Mouse (Mus musculus): ENCODE results near the gene Tep1. TPM values are rescaled to one million over a fixed set of nuclear protein-coding genes. Genes with fewer than 3 reads are reported as not detected.
A peak's percentile ranks its signal among the peaks of the same experiment; 100 is the strongest.
"Not testable (repeated sequence)": the region's sequence is repeated elsewhere in the genome, so short reads cannot be mapped to it uniquely, and the experiment has no call there.

The Tep1 gene
- total and polyA plus RNA-seq, 2 experiments from 2014 or later = 1.2 to 2.4 TPM

- DNase-seq (no peak), ATAC-seq (no peak)
- Histone ChIP-seq H3K4me1 (ENCODE audit: insufficient read depth) (0 out of 2 replicates have a peak, but pooled peaks cover 5% of the 10 kb centered on the region), H3K4me2 (ENCODE audit: low read depth) (no peak overlapping the region), H3K36me3 (ENCODE audit: insufficient read depth) (no peaks in the 10 kb centered on the region), H3K9ac (no peak overlapping the region), H3K4me3 (ENCODE audit: low read depth, low read length) (no peak overlapping the region), H3K27me3 (ENCODE audit: insufficient read depth, low read length) (no peaks in the 10 kb centered on the region), H3K9me3 (ENCODE audit: low read length) (no peaks in the 10 kb centered on the region), H3K27ac (ENCODE audit: low read depth, low read length) (no peak overlapping the region)
- TF ChIP-seq CTCF (IDR thresholded peaks at IDR 0.05; ENCODE audit: low read depth) = no peak
- WGBS = 80% methylated on average over 4 of the region's 4 CpGs
These were observed 2.1 kb downstream of the Tep1 start for GRCm38 (mm10) chr14:50868211-50868610.

DNA sequence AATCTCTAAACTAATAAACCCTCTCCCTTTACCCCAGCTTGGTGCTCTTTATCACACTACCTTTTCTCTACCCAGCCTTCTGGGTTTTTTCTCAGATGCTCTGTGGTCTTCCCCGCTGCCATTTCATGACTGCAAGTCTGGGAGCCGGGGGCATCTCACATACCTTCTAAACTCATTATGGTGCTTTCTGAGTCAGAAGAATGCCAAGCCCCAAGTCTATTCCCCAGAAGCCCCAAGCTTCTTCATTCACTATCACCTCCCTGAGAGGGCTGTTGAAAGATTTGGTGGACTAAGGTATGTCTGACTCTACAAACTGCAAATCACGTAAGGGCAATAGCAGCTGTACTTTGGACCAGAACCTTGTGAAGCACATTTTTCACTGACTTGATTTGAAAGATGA, 3.4 kb downstream of the Tep1 start:
- no peaks in the 10 kb centered on the region for H3K9me3 ChIP-seq (ENCODE audit: low read length)
- no peak for TF ChIP-seq CTCF (IDR thresholded peaks at IDR 0.05; ENCODE audit: low read depth)
- no peaks in the 10 kb centered on the region for H3K27me3 ChIP-seq (ENCODE audit: insufficient read depth, low read length)
- ATAC-seq (no peak), DNase-seq (no peak)
- no peak overlapping the region for H3K27ac ChIP-seq (ENCODE audit: low read depth, low read length)
- no peak overlapping the region for H3K4me3 ChIP-seq (ENCODE audit: low read depth, low read length)
- H3K36me3 ChIP-seq (ENCODE audit: insufficient read depth) = no peaks in the 10 kb centered on the region
- H3K9ac ChIP-seq = no peak overlapping the region
- 96% methylated on average over 3 of the region's 3 CpGs for WGBS
- 0 out of 2 replicates have a peak, but pooled peaks cover 5% of the 10 kb centered on the region for H3K4me1 ChIP-seq (ENCODE audit: insufficient read depth)
- no peak overlapping the region for H3K4me2 ChIP-seq (ENCODE audit: low read depth)

- not testable (repeated sequence) for H3K4me2 ChIP-seq (ENCODE audit: low read depth); H3K4me3 ChIP-seq (ENCODE audit: low read depth, low read length); H3K9ac ChIP-seq; ATAC-seq; H3K27me3 ChIP-seq (ENCODE audit: insufficient read depth, low read length); H3K36me3 ChIP-seq (ENCODE audit: insufficient read depth); H3K27ac ChIP-seq (ENCODE audit: low read depth, low read length); H3K4me1 ChIP-seq (ENCODE audit: insufficient read depth); DNase-seq; H3K9me3 ChIP-seq (ENCODE audit: low read length)
These were observed 5.4 kb downstream of the Tep1 start for GRCm38 (mm10) chr14:50865005-50865404.

DNA sequence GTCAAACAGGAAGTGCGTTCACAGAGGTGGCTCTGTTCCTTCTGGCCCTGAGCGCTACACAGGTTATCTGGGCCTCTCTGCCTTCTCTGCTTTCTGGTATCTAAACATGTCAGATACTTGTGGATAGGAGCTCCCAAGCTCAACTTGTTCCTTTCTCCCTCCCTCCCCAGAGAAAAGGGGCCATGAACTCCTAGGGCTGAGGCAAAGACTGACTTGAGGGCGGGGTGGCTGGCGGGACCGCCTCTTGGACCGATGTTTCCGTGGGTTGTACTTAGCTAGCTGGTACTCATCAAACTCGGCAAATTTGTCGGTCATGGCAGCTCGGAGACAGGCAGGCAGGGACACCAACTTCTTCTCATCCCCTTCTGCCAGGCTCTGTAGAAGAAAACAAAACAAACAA, 7.7 kb downstream of the Tep1 start:
- WGBS = 92% methylated on average over 10 of the region's 10 CpGs
- DNase-seq (no peak), ATAC-seq (no peak)
- Histone ChIP-seq H3K9me3 (ENCODE audit: low read length) (no peaks in the 10 kb centered on the region), H3K36me3 (ENCODE audit: insufficient read depth) (no peaks in the 10 kb centered on the region), H3K4me2 (ENCODE audit: low read depth) (no peak overlapping the region), H3K27ac (ENCODE audit: low read depth, low read length) (no peak overlapping the region), H3K4me1 (ENCODE audit: insufficient read depth) (no peaks in the 10 kb centered on the region), H3K9ac (no peak overlapping the region), H3K27me3 (ENCODE audit: insufficient read depth, low read length) (no peaks in the 10 kb centered on the region), H3K4me3 (ENCODE audit: low read depth, low read length) (no peak overlapping the region)
- no peak for TF ChIP-seq CTCF (IDR thresholded peaks at IDR 0.05; ENCODE audit: low read depth)

DNA sequence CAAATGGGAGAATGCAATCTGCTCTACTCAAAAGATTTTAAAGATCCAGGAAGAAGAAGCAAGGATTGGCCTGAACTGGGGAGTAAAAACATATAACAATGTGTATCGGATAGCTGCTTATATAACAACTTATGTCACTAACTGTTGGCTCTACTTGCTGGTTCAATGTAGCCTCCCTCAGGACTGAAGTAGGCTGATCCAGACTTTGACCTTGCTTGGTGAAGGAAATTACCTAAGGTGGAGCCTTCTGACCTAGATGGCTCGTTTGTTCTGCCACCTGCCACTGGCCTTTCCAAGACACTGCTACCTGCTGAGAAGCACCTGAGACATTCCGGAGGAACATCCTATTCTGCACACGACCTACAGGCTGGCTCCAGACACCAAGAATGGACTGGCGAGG, 14.6 kb downstream of the Tep1 start:
- 86% methylated on average over 5 of the region's 5 CpGs for WGBS
- no peaks in the 10 kb centered on the region for H3K36me3 ChIP-seq (ENCODE audit: insufficient read depth)
- no peaks in the 10 kb centered on the region for H3K9me3 ChIP-seq (ENCODE audit: low read length)
- DNase-seq (no peak), ATAC-seq (no peak)
- no peak overlapping the region for H3K4me2 ChIP-seq (ENCODE audit: low read depth)
- H3K9ac ChIP-seq = no peak overlapping the region
- no peaks in the 10 kb centered on the region for H3K27me3 ChIP-seq (ENCODE audit: insufficient read depth, low read length)
- no peaks in the 10 kb centered on the region for H3K4me1 ChIP-seq (ENCODE audit: insufficient read depth)
- no peak overlapping the region for H3K4me3 ChIP-seq (ENCODE audit: low read depth, low read length)
- no peak for TF ChIP-seq CTCF (IDR thresholded peaks at IDR 0.05; ENCODE audit: low read depth)
- H3K27ac ChIP-seq (ENCODE audit: low read depth, low read length) = no peak overlapping the region

DNA sequence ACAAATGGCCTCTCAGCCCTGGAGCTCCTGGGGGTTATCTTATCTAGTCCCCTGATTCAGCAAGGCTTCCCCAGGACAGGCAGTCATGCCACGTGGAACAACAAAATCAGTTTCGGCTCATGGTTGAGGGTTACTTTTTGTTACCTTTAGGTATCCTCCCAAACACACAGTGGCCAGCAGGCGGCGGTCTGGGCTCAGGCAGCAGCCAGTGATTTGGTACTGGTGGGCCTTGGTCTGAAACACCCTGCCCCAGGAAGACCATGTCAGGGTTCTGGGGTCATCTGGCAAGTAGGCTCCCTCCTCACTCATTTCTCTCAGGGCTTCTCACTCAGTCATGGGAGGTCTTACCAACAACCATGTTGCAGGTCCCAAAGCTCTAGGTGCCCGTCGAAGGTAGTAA, 33.1 kb downstream of the Tep1 start:
- no peak overlapping the region for H3K9ac ChIP-seq
- no peak overlapping the region for H3K27ac ChIP-seq (ENCODE audit: low read depth, low read length)
- TF ChIP-seq CTCF (IDR thresholded peaks at IDR 0.05; ENCODE audit: low read depth) = peak; percentile 43; the same call in 1 of the 2 replicates
- DNase-seq (no peak), ATAC-seq (no peak)
- no peaks in the 10 kb centered on the region for H3K4me1 ChIP-seq (ENCODE audit: insufficient read depth)
- H3K4me2 ChIP-seq (ENCODE audit: low read depth) = no peak overlapping the region
- 69% methylated on average over 6 of the region's 6 CpGs for WGBS
- no peaks in the 10 kb centered on the region for H3K27me3 ChIP-seq (ENCODE audit: insufficient read depth, low read length)
- no peaks in the 10 kb centered on the region for H3K9me3 ChIP-seq (ENCODE audit: low read length)
- no peaks in the 10 kb centered on the region for H3K36me3 ChIP-seq (ENCODE audit: insufficient read depth)
- H3K4me3 ChIP-seq (ENCODE audit: low read depth, low read length) = no peak overlapping the region

DNA sequence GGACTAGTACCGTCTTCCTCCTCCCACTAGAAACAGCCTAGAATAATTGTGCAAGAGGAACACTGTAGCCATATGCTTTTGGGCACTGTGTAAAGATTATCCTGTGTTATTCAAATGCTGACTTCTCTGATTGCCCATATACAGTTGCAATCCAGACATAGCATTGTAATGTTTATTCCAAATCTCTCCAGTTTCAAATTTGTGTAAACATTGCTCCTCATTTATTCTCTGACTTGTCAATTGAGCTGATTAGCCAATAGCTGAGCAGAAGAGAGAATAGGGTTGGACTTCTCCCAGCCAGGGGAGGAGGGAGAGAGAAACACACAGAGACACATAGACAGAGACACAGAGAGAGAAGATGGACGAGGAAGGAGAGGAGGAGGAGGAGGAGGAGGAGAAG, 35.9 kb downstream of the Tep1 start:
- ATAC-seq = no peak
- no peak for TF ChIP-seq CTCF (IDR thresholded peaks at IDR 0.05; ENCODE audit: low read depth)
- Histone ChIP-seq H3K36me3 (ENCODE audit: insufficient read depth) (no peaks in the 10 kb centered on the region), H3K4me1 (ENCODE audit: insufficient read depth) (no peaks in the 10 kb centered on the region), H3K4me2 (ENCODE audit: low read depth) (no peak overlapping the region), H3K4me3 (ENCODE audit: low read depth, low read length) (no peak overlapping the region), H3K27ac (ENCODE audit: low read depth, low read length) (no peak overlapping the region), H3K27me3 (ENCODE audit: insufficient read depth, low read length) (no peaks in the 10 kb centered on the region), H3K9me3 (ENCODE audit: low read length) (no peaks in the 10 kb centered on the region), H3K9ac (no peak overlapping the region)
- WGBS = 55% methylated on average over 2 of the region's 2 CpGs
- DNase-seq = no peak

DNA sequence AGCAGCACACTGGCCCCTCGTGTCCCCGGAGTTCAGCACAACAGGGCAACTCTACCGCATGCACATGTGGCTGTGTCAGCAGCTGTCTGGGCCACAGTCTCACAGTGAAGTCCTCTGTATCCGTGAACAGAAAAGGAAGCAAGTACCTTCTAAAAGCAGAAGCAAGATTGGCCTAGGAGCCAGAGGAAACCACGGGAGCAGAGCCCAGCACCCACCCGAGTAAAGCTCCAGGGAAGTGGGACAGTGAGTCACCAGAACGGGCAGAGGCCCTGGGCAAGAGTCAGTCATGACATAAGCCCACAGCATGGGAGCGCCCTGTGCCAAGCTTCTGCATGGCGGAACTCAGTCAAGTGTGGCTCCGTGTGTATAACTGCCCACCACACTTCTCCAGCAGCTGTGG, 36.4 kb downstream of the Tep1 start:
- H3K4me2 ChIP-seq (ENCODE audit: low read depth) = no peak overlapping the region
- no peak overlapping the region for H3K9ac ChIP-seq
- no peak for TF ChIP-seq CTCF (IDR thresholded peaks at IDR 0.05; ENCODE audit: low read depth)
- no peak overlapping the region for H3K4me3 ChIP-seq (ENCODE audit: low read depth, low read length)
- no peaks in the 10 kb centered on the region for H3K9me3 ChIP-seq (ENCODE audit: low read length)
- no peaks in the 10 kb centered on the region for H3K36me3 ChIP-seq (ENCODE audit: insufficient read depth)
- 81% methylated on average over 10 of the region's 10 CpGs for WGBS
- no peaks in the 10 kb centered on the region for H3K4me1 ChIP-seq (ENCODE audit: insufficient read depth)
- ATAC-seq (no peak), DNase-seq (no peak)
- H3K27ac ChIP-seq (ENCODE audit: low read depth, low read length) = no peak overlapping the region
- H3K27me3 ChIP-seq (ENCODE audit: insufficient read depth, low read length) = no peaks in the 10 kb centered on the region
